In genomic region chr12:83169495-83170209, GRCm38 (mm10) we compare ENCODE assay signal across 10 mouse cellular contexts.
A peak's percentile ranks its signal among the peaks of the same experiment; 100 is the strongest.
DNase-seq lines count a peak whose midpoint lies in the region; ATAC-seq and TF ChIP-seq lines count a peak whose summit lies in the region.
"Had no signal": no experiment of that assay in that cellular context is flagged by ENCODE, and none has a peak within 500 bp of the region (broad histone marks: within the 10 kb centered on the region; RNA-seq: fewer than 3 reads in every experiment).

No protein-coding gene starts in this region.

- no peaks in the 10 kb centered on the region for H3K27me3 ChIP-seq in heart, embryonic 11.5 days (ENCODE audit: control insufficient read depth, insufficient read depth, low read length)
- no peaks in the 10 kb centered on the region for H3K27me3 ChIP-seq in hindbrain, embryonic 15.5 days
- H3K27me3 ChIP-seq in midbrain, embryonic 15.5 days (replicated peaks) = no peaks in the 10 kb centered on the region

- ATAC-seq in heart, embryonic 11.5 days (replicated peaks; ENCODE audit: insufficient number of reproducible peaks, low FRiP score, low TSS enrichment) = 0 out of 2 replicates have a peak, but pooled peaks have one; percentile 26
- peak; percentile 60 for ATAC-seq in hindbrain, embryonic 15.5 days (ENCODE audit: low FRiP score, low read depth)
- ATAC-seq in midbrain, embryonic 15.5 days (replicated peaks) = peak; percentile 69

- H3K9ac ChIP-seq in heart, embryonic 11.5 days (ENCODE audit: low read depth, low read length) = peak overlapping the region; percentile 1; the same call in 1 of the 2 replicates
- no peak overlapping the region for H3K9ac ChIP-seq in hindbrain, embryonic 15.5 days
- no peak overlapping the region for H3K9ac ChIP-seq in midbrain, embryonic 15.5 days
- H3K9ac ChIP-seq: liver, embryonic 13.5 days had no signal

- no peak for DNase-seq in heart, postnatal 25 days (ENCODE audit: low spot score)
- DNase-seq in brain, embryonic 14.5 days (ENCODE audit: low read depth) = peak; percentile 59
- DNase-seq in gastrocnemius, adult 8-10 months (ENCODE audit: low spot score in 2 of 2) = no peak
- DNase-seq in urinary bladder, postnatal 10 days (ENCODE audit: low spot score) = no peak
- no peak for DNase-seq in ovary, postnatal 10 days (ENCODE audit: low spot score)
- DNase-seq: cerebellum, adult 11-12 months; liver, embryonic 13.5 days had no signal

- intact Hi-C loops in heart, postnatal 25 days (cut with DNase I) = no loop called here

- no peaks in the 10 kb centered on the region for H3K9me3 ChIP-seq in heart, embryonic 11.5 days (replicated peaks; ENCODE audit: control insufficient read depth, low read length)
- no peaks in the 10 kb centered on the region for H3K9me3 ChIP-seq in hindbrain, embryonic 15.5 days
- no peaks in the 10 kb centered on the region for H3K9me3 ChIP-seq in midbrain, embryonic 15.5 days
- H3K9me3 ChIP-seq: liver, embryonic 13.5 days had no signal

- no peak overlapping the region for H3K4me3 ChIP-seq in heart, embryonic 11.5 days (ENCODE audit: low read depth, low read length)
- H3K4me3 ChIP-seq in hindbrain, embryonic 15.5 days = no peak overlapping the region
- H3K4me3 ChIP-seq in midbrain, embryonic 15.5 days = no peak overlapping the region
- H3K4me3 ChIP-seq: liver, embryonic 13.5 days had no signal

- H3K4me2 ChIP-seq in heart, embryonic 11.5 days = peak overlapping the region; percentile 31
- peak overlapping the region; percentile 5; the same call in 1 of the 2 replicates for H3K4me2 ChIP-seq in hindbrain, embryonic 15.5 days
- H3K4me2 ChIP-seq in midbrain, embryonic 15.5 days = peak overlapping the region; percentile 10; the same call in 1 of the 2 replicates
- H3K4me2 ChIP-seq: liver, embryonic 13.5 days had no signal

- peaks cover 10% of the 10 kb centered on the region for H3K4me1 ChIP-seq in heart, embryonic 11.5 days (ENCODE audit: control insufficient read depth, insufficient read depth, low read length)
- H3K4me1 ChIP-seq in hindbrain, embryonic 15.5 days (replicated peaks) = peaks cover 16% of the 10 kb centered on the region
- peaks cover 16% of the 10 kb centered on the region for H3K4me1 ChIP-seq in midbrain, embryonic 15.5 days

- WGBS in heart, embryonic 11.5 days (ENCODE audit: insufficient replicate concordance) = 28% methylated on average over 12 of the region's 12 CpGs
- 20% methylated on average over 12 of the region's 12 CpGs for WGBS in hindbrain, embryonic 15.5 days
- 22% methylated on average over 12 of the region's 12 CpGs for WGBS in midbrain, embryonic 15.5 days

- TF ChIP-seq CTCF in brain, embryonic 14.5 days (IDR thresholded peaks at IDR 0.05; ENCODE audit: borderline replicate concordance, extremely low read depth, insufficient read depth, insufficient read length) = no peak

- TF ChIP-seq POLR2A in brain, embryonic 14.5 days (IDR thresholded peaks at IDR 0.05; ENCODE audit: borderline replicate concordance, extremely low read depth, insufficient read depth, insufficient read length, poor library complexity, severe bottlenecking) = no peak

- no peaks in the 10 kb centered on the region for H3K36me3 ChIP-seq in heart, embryonic 11.5 days (ENCODE audit: control insufficient read depth, insufficient read depth, low read length)
- H3K36me3 ChIP-seq in hindbrain, embryonic 15.5 days = no peaks in the 10 kb centered on the region
- no peaks in the 10 kb centered on the region for H3K36me3 ChIP-seq in midbrain, embryonic 15.5 days (replicated peaks)
- H3K36me3 ChIP-seq: liver, embryonic 13.5 days had no signal

- peak overlapping the region; percentile 12 for H3K27ac ChIP-seq in heart, embryonic 11.5 days (ENCODE audit: low read depth, low read length)
- peak overlapping the region; percentile 68 for H3K27ac ChIP-seq in hindbrain, embryonic 15.5 days (replicated peaks)
- H3K27ac ChIP-seq in midbrain, embryonic 15.5 days = peak overlapping the region; percentile 67
- H3K27ac ChIP-seq: liver, embryonic 13.5 days had no signal

Comparison
In these comparisons a context has a peak if more than half of its experiments do, and no peak if none do; other contexts are left out.
1. H3K27ac ChIP-seq: peak in every context shown above with its lines; median percentile 68 in hindbrain, embryonic 15.5 days; 67 in midbrain, embryonic 15.5 days; 12 in heart, embryonic 11.5 days.